Mouse (Mus musculus): ENCODE measurements around the gene Popdc3.

DNA sequence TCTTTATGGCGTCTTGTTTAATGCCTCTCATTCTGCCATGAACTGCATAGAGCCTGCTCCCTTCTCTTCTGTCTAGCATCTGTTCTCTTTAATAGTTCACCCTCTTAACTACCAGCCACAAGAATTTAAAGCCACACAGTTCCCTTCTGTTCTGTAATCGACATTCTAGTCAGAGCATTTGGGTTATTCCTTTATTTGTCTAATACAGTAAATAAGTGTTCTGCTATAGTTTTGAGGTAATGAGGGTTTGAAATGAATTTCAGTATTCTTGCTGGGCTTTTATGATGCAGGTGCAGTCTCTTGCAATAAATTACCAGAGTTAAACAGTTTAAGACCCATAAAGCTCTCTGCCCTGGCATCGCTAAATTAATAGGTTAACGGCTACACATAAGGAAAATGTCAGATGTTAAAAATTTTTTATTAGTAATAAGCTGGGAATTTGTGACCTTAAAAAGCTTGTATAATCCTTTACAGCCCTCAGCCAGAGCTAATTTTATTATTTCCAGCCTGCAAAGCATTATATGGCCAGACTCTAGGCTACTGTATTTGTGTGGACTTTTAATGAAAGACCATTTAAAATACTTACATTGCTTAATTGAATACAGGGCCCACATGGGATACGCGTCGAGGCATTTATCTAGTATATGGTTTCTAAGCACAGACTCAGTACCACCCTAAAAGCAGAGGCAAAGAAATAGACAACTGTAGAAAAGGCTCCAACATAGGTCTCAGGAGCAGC is 37.3 kb upstream of the Popdc3 start:
- TF ChIP-seq CTCF (IDR thresholded peaks at IDR 0.05): no peak
- no peak for TF ChIP-seq POLR2A (IDR thresholded peaks at IDR 0.05; ENCODE audit: insufficient read depth, low read depth, low read length)

Data from heart, adult 2 months (tissue).